Mouse (Mus musculus) naive thymus-derived CD4-positive, alpha-beta T cell, adult 5 months (primary cell): ENCODE data around the gene Tsc1. TPM values are rescaled to one million over a fixed set of nuclear protein-coding genes. Genes with fewer than 3 reads are reported as not detected.

Experiments used
- polyA plus RNA-seq: library from polyadenylated mRNA; unstranded; fragments of 100-300 nt; shearing (Covaris generic); gene quantifications from one replicate; pipeline ENCODE4 v1.2.1, GENCODE M21; 2017

The Tsc1 gene
- polyA plus RNA-seq, result 54.9 TPM

GRCm38 (mm10) chr2:28640461-28641424 lies at the start of gene Tsc1:
TSS of gene Tsc1 (plus strand) at chr2:28641228.

GRCm38 (mm10) chr2:28621664-28622171 lies 19.3 kb upstream of the Tsc1 start, which contains the start of gene Gfi1b:
TSS of gene Gfi1b (minus strand) at chr2:28621982.

GRCm38 (mm10) chr2:28699361-28700335 lies 58.6 kb downstream of the Tsc1 start, which contains the start of the genes Spaca9 and Ak8:
TSS of gene Spaca9 (minus strand) at chr2:28699727.
TSS of gene Ak8 (plus strand) at chr2:28700164.

Other genes starting within 250 kb of the Tsc1 start
- not detected for gene Ppp1r26, start 194.4 kb upstream of the Tsc1 start, polyA plus RNA-seq
- not detected for gene 1700007K13Rik, start 174.9 kb upstream of the Tsc1 start, polyA plus RNA-seq
- gene Mrps2, start 173.2 kb upstream of the Tsc1 start, polyA plus RNA-seq, result 12.6 TPM
- gene Gbgt1, start 144.3 kb upstream of the Tsc1 start, polyA plus RNA-seq, result not detected
- not detected for gene Gm10134, start 135.1 kb upstream of the Tsc1 start, polyA plus RNA-seq
- 14.4 TPM for gene Ralgds, start 128.1 kb upstream of the Tsc1 start, polyA plus RNA-seq
- not detected for gene Cel, start 77.8 kb upstream of the Tsc1 start, polyA plus RNA-seq
- gene Gtf3c5, start 57.5 kb upstream of the Tsc1 start, polyA plus RNA-seq, result 11.6 TPM
- gene Gfi1b, start 19.2 kb upstream of the Tsc1 start, polyA plus RNA-seq, result not detected
- not detected for gene Spaca9, start 58.5 kb downstream of the Tsc1 start, polyA plus RNA-seq
- gene Ak8, start 58.9 kb downstream of the Tsc1 start, polyA plus RNA-seq, result not detected
- gene Gtf3c4, start 199.1 kb downstream of the Tsc1 start, polyA plus RNA-seq, result 9.8 TPM
- 22.7 TPM for gene Ddx31, start 199.2 kb downstream of the Tsc1 start, polyA plus RNA-seq